Comparison of ENCODE assay signal across 17 mouse cellular contexts in the genomic region with DNA sequence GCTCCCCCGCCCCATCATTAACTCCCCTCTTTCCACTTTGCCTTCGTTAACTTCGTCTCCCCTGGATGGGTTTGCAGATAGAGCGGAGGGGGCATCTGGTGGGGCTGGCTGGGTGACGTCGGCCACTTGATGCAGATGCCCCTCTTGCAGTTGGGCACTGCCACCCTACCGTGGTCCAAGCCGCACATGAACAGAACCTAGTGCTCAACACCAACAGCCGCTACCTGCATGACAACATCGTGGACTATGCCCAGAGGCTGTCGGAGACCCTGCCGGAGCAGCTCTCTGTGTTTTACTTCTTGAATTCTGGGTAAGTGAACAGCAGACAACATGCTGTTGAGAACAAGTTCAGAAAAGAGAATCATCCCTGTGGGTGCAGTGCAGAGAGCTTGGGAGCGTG. TPM values are rescaled to one million over a fixed set of nuclear protein-coding genes. Genes with fewer than 3 reads are reported as not detected.
A peak's percentile ranks its signal among the peaks of the same experiment; 100 is the strongest.
DNase-seq lines count a peak whose midpoint lies in the region; TF ChIP-seq lines count a peak whose summit lies in the region.
"Had no signal": no experiment of that assay in that cellular context is flagged by ENCODE, and none has a peak within 500 bp of the region (broad histone marks: within the 10 kb centered on the region; RNA-seq: fewer than 3 reads in every experiment).

No protein-coding gene starts in this region.

- H3K4me3 ChIP-seq in myocyte: peak overlapping the region; percentile 76
- H3K4me3 ChIP-seq: heart, adult 2 months; hindbrain, embryonic 12.5 days had no signal

- H3K27me3 ChIP-seq in myocyte (ENCODE audit: control insufficient read depth, insufficient read depth, insufficient read length): no peaks in the 10 kb centered on the region
- H3K27me3 ChIP-seq: hindbrain, embryonic 12.5 days; midbrain, embryonic 12.5 days had no signal

- peak; percentile 21 for TF ChIP-seq POLR2A in myocyte (IDR thresholded peaks at IDR 0.05; ENCODE audit: insufficient read length, low read depth)

- H3K36me3 ChIP-seq in myocyte (ENCODE audit: control insufficient read depth, insufficient read depth): peaks cover 24% of the 10 kb centered on the region

- peak; percentile 38 for DNase-seq in cerebellum, adult 9-11 months
- no peak for DNase-seq in cerebellum, postnatal 36 days
- DNase-seq in kidney, adult 9 months: peak; percentile 17
- DNase-seq in kidney, adult 8-10 months: no peak
- peak; percentile 45 for DNase-seq in testis, postnatal 10 days (ENCODE audit: low spot score)
- no peak for DNase-seq in testis, postnatal 14 days (ENCODE audit: low spot score)
- DNase-seq in cerebellum, postnatal 10 days: no peak
- DNase-seq: adrenal gland, postnatal 14 days; cerebellum, adult 2 months; heart, adult 2 months; lung, adult 2 months; lung, postnatal 4 days; right cerebral cortex, adult 18-20 months; thymus, adult 18-20 months had no signal

- peaks cover 8% of the 10 kb centered on the region for H3K79me2 ChIP-seq in myocyte (ENCODE audit: control insufficient read depth, insufficient read depth)

- H3K4me2 ChIP-seq in myocyte (ENCODE audit: low read depth): no peak overlapping the region
- H3K4me2 ChIP-seq: hindbrain, embryonic 12.5 days had no signal

- no peak overlapping the region for H3ac ChIP-seq in myocyte (ENCODE audit: control insufficient read depth, insufficient read length)

TF ChIP-seq in myocyte, 11 proteins besides CTCF, POLR2A, EP300 and RAD21:
- TF ChIP-seq SRF (IDR thresholded peaks at IDR 0.05; ENCODE audit: control insufficient read depth, insufficient read length, low read depth): no peak
- peak; percentile 50 for TF ChIP-seq POLR2AphosphoS2 (IDR thresholded peaks at IDR 0.05; ENCODE audit: insufficient read length, low read depth)

RNA-seq across cellular contexts. Expression of gene Phykpl, which starts 1.9 kb away (rescaled TPM):
- polyA plus RNA-seq in myocyte (2012; fragmentation: generic; extraction: Trizol): 7.0 TPM

RNA-seq across cellular contexts. Expression of gene Hnrnpab, which starts 20.2 kb away (rescaled TPM):
- 371 TPM for polyA plus RNA-seq in myocyte (2012; fragmentation: generic; extraction: Trizol)

RNA-seq across cellular contexts. Expression of gene Nhp2, which starts 33.1 kb away (rescaled TPM):
- polyA plus RNA-seq in myocyte (2012; fragmentation: generic; extraction: Trizol): 137 TPM

RNA-seq across cellular contexts. Expression of gene Rmnd5b, which starts 49.3 kb away (rescaled TPM):
- 41.0 TPM for polyA plus RNA-seq in myocyte (2012; fragmentation: generic; extraction: Trizol)

Comparison
In these comparisons a context has a peak if more than half of its experiments do, and no peak if none do; other contexts are left out.
1. DNase-seq: peak in cerebellum, adult 9-11 months (single experiment), kidney, adult 9 months (single experiment) and testis, postnatal 10 days (single experiment); none in cerebellum, postnatal 36 days (0 of 2), kidney, adult 8-10 months (0 of 2), testis, postnatal 14 days (single experiment) and cerebellum, postnatal 10 days (0 of 2).